Mouse (Mus musculus) forebrain, embryonic 11.5 days (tissue): ENCODE results near the gene Ergic3. TPM values are rescaled to one million over a fixed set of nuclear protein-coding genes. Genes with fewer than 3 reads are reported as not detected.

Experiments
- ATAC-seq: fragments of 200-750 bp; cut with Nextera tagmentation; replicated peaks from 2 replicates; pipeline ENCODE4 v1.8.0; 2017; ENCODE audit warnings: moderate TSS enrichment; ENCODE audit not compliant: low FRiP score
- DNase-seq: peaks from one replicate; pipeline ENCODE4 v3.0.0-alpha.2; 2017; ENCODE audit warnings: low spot score
- H3K27ac ChIP-seq: fragments of 300-500 bp; sonication (generic); 2 replicates; pipeline ENCODE4 v1.5.1; 2014; ENCODE audit warnings: low read depth, low read length
- H3K27me3 ChIP-seq: fragments of 300-500 bp; sonication (generic); 2 replicates; pipeline ENCODE4 v1.6.1; 2014; ENCODE audit warnings: mild to moderate bottlenecking, low read length, mixed read lengths; ENCODE audit not compliant: control insufficient read depth, insufficient read depth
- H3K36me3 ChIP-seq: fragments of 300-500 bp; sonication (generic); 2 replicates; pipeline ENCODE4 v1.6.1; 2014; ENCODE audit warnings: mild to moderate bottlenecking, low read length, moderate library complexity, mixed read lengths; ENCODE audit not compliant: control insufficient read depth, insufficient read depth
- H3K4me1 ChIP-seq: fragments of 300-500 bp; sonication (generic); replicated peaks from 2 replicates; pipeline ENCODE4 v1.6.1; 2014; ENCODE audit warnings: low read length, mixed read lengths; ENCODE audit not compliant: control insufficient read depth, insufficient read depth
- H3K4me2 ChIP-seq: fragments of 300-500 bp; sonication (generic); 2 replicates; pipeline ENCODE4 v1.6.1; 2014; ENCODE audit warnings: low read depth, mild to moderate bottlenecking, low read length, moderate library complexity, mixed read lengths; ENCODE audit not compliant: severe bottlenecking
- H3K4me3 ChIP-seq: fragments of 300-500 bp; sonication (generic); 2 replicates; pipeline ENCODE4 v1.5.1; 2014; ENCODE audit warnings: low read depth, low read length
- H3K9ac ChIP-seq: fragments of 300-500 bp; sonication (generic); 2 replicates; pipeline ENCODE4 v1.6.1; 2014; ENCODE audit warnings: low read length
- H3K9me3 ChIP-seq: fragments of 300-500 bp; sonication (generic); 2 replicates; pipeline ENCODE4 v1.6.1; 2016; ENCODE audit warnings: low read length, mixed read lengths; ENCODE audit not compliant: control insufficient read depth
- WGBS: fragments of 180-500 bp; shearing (Covaris S2); extraction: QIAGEN DNeasy Blood & Tissue Kit; methylation state at CpG from one replicate; pipeline ENCODE4 v1.1.7; 2014; 5-methylcytosine and 5-hydroxymethylcytosine counted together
- polyA plus RNA-seq: library from polyadenylated mRNA; unstranded; fragments of >200 nt; fragmentation: Nextera tagmentation; extraction: Ambion mirVana; gene quantifications from 2 replicates; pipeline ENCODE4 v1.2.1, GENCODE M21; 2014

Ergic3 gene
- 169 and 207 TPM in 2 replicates for polyA plus RNA-seq

DNA sequence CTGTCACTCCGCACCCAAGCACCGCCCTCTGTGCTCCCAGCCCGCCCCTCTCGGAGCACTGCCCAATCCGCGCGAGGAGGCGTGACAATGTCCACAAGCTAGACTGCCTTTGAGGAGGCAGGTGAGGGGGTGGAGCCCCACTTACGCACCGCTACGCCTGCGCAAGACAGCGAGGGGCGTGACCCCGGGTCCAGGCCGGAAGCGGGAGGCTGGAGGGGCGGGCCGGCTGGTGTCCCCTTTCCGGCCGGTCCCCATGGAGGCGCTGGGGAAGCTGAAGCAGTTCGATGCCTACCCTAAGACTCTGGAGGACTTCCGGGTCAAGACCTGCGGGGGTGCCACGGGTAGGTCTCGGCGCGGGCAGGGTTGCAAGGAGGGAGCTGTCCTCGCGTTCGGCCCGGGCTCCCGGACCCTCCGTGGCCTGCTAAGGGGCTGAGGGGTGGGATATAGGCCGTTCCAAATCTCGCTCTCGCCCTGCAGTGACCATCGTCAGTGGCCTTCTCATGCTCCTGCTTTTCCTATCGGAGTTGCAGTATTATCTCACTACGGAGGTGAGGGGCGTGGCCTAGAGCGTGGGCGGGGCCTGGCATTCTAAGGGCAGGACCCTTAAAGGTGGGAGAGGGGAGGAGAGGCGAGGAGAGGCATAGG, at the start of gene Ergic3, which contains the start of gene 6430550D23Rik:
Gene Ergic3, plus strand, starts transcription at position 158 of the 645 bp plus-strand sequence.
Gene 6430550D23Rik, minus strand, starts transcription at position 90 of the 645 bp plus-strand sequence.
- peak; percentile 99 for DNase-seq
- Histone ChIP-seq H3K36me3 (peaks cover 11% of the 10 kb centered on the region), H3K9me3 (no peaks in the 10 kb centered on the region), H3K4me1 (peaks cover 5% of the 10 kb centered on the region; the same call in 1 of the 2 replicates), H3K4me2 (peak within 1 kb of the TSS; percentile 62), H3K4me3 (peak within 1 kb of the TSS; percentile 65), H3K27ac (peak within 1 kb of the TSS; percentile 44; the same call in 1 of the 2 replicates), H3K9ac (peak within 1 kb of the TSS; percentile 67), H3K27me3 (no peaks in the 10 kb centered on the region)
- ATAC-seq, result peak; percentile 99
- under 1% methylated on average over 44 of the region's 45 CpGs for WGBS

DNA sequence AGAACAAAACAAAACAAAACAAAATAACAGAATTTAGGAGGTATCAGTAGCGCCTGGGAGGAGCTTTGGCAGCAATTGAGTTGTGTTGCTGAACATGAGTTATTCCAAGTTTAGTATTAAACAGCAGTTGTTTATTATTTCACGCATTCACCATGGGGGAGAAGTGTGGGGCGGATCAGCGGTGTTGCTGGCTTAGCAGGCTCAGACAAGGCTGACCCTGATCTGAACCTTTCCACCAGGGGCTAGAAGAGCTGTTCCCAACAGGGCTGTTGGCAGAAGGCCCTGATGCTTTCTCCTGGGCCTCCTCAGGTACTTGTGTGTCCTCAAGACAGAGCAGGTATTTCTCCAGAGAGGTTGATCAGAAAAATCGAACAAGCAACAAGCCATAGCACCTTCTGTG, 47.9 kb upstream of the Ergic3 start:
- no peaks in the 10 kb centered on the region for H3K9me3 ChIP-seq
- H3K9ac ChIP-seq, result no peak overlapping the region
- no peaks in the 10 kb centered on the region for H3K27me3 ChIP-seq
- no peak overlapping the region for H3K4me2 ChIP-seq
- H3K36me3 ChIP-seq, result peaks cover 7% of the 10 kb centered on the region; the same call in 1 of the 2 replicates
- WGBS, result 93% methylated on average over 5 of the region's 5 CpGs
- no peak overlapping the region for H3K4me3 ChIP-seq
- DNase-seq (no peak), ATAC-seq (no peak)
- H3K27ac ChIP-seq, result no peak overlapping the region
- H3K4me1 ChIP-seq, result no peaks in the 10 kb centered on the region

DNA sequence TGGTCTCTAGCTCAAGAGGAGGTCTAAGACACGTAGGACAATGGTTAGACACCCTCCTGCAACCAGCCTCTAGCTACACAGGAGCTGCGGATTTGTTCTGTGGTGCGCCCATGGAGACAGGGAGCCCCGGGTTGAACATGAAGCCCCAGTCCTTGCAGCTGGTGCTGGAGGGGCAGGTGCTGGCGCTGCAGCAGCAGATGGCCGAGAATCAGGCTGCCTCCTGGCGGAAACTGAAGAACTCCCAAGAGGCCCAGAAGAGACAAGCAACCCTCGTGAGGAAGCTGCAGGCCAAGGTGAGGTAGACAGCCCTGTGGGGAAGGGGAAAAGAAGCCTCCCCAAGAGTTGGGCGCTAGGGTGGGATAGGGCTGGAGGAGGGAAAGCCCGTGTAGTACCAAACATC, 46.0 kb upstream of the Ergic3 start:
- WGBS, result 86% methylated on average over 10 of the region's 10 CpGs
- Histone ChIP-seq H3K9me3 (no peaks in the 10 kb centered on the region), H3K4me3 (no peak overlapping the region), H3K36me3 (peaks cover 12% of the 10 kb centered on the region), H3K27me3 (no peaks in the 10 kb centered on the region), H3K9ac (no peak overlapping the region), H3K4me2 (no peak overlapping the region), H3K4me1 (no peaks in the 10 kb centered on the region), H3K27ac (no peak overlapping the region)
- no peak for DNase-seq
- ATAC-seq, result no peak

DNA sequence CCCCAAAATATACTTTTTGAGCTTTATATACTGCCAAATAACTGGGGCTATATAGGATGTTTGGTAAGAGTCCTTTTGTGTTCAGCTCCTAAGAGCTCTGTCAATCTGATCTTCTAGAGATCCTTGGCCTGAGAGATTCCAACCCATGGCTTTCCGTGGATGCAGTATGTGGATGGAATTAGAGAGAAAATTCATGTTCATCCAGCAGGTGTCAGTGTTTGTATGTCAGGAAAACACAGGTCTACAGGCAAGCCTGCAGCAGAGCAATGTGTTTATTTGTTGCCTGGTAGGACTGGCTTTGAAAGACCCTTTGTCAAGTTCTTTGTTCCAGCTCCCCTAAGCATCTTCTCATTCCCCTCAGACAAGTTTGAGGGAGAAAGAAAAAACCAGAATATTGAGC, 44.9 kb upstream of the Ergic3 start:
- no peak for DNase-seq
- H3K36me3 ChIP-seq, result peaks cover 15% of the 10 kb centered on the region
- H3K4me2 ChIP-seq, result no peak overlapping the region
- 56% methylated on average over 1 of the region's 1 CpGs for WGBS
- H3K4me1 ChIP-seq, result no peaks in the 10 kb centered on the region
- H3K9ac ChIP-seq, result no peak overlapping the region
- no peak overlapping the region for H3K27ac ChIP-seq
- no peaks in the 10 kb centered on the region for H3K9me3 ChIP-seq
- H3K4me3 ChIP-seq, result no peak overlapping the region
- ATAC-seq, result no peak
- no peaks in the 10 kb centered on the region for H3K27me3 ChIP-seq

DNA sequence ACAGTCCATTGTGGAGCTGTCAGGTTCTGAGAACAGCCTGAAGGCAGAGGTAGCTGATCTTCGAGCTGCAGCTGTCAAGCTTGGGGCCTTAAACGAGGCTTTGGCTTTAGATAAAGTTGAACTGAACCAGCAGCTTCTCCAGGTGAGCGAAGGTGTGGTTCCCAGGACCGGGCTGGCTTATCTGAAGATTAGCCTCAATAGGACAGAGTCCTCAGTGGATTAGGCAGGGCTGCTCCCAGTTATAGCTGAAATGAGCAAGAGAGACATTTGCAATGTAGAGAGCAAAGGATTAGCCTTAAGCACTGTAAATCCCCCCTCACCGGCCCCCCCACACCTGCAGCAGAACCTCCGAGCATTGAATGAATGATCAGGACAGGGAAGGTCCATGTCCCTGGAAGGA, 34.5 kb upstream of the Ergic3 start:
- whole genome bisulfite sequencing, result 83% methylated on average over 6 of the region's 6 CpGs

DNA sequence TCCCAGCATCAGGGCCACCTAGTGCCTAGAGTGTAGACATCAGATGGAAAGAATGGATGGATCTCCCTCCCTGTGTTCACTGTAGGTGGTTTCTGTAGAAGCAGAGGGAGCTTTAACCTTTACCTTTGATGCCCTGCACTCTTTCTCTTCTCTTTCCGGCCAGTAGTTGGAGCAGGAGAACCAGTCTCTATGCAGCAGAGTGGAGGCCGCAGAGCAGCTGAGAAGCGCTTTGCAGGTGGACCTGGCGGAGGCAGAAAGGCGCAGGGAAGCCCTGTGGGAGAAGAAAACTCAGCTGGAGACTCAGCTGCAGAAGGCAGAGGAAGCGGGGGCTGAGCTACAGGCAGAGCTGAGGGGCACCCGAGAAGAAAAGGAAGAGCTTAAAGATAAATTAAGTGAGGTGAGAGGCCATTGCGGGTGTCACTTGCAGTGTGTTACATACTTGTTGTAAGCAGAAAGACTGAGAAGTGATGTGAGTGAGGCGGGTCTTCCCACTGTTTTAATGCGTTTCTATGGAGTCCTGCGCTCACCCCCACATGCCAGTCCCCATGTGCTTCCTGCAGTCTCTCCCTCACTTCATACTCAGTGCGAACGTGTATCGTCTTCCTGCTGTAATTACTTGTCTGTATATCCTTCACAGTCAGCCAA, 33.6 kb upstream of the Ergic3 start:
- Histone ChIP-seq H3K9me3 (no peaks in the 10 kb centered on the region), H3K4me3 (no peak overlapping the region), H3K9ac (no peak overlapping the region), H3K36me3 (peaks cover 20% of the 10 kb centered on the region; the same call in 1 of the 2 replicates), H3K4me1 (no peaks in the 10 kb centered on the region), H3K27ac (no peak overlapping the region), H3K27me3 (no peaks in the 10 kb centered on the region), H3K4me2 (no peak overlapping the region)
- WGBS, result 79% methylated on average over 14 of the region's 14 CpGs
- ATAC-seq, result no peak
- DNase-seq, result no peak

More for the DNA sequence above, 34.5 kb upstream of the Ergic3 start:
- Histone ChIP-seq H3K9me3 (no peaks in the 10 kb centered on the region), H3K27ac (no peak overlapping the region), H3K4me1 (no peaks in the 10 kb centered on the region), H3K27me3 (no peaks in the 10 kb centered on the region), H3K4me2 (no peak overlapping the region), H3K36me3 (peaks cover 20% of the 10 kb centered on the region; the same call in 1 of the 2 replicates), H3K9ac (no peak overlapping the region), H3K4me3 (no peak overlapping the region)
- ATAC-seq (no peak), DNase-seq (no peak)

DNA sequence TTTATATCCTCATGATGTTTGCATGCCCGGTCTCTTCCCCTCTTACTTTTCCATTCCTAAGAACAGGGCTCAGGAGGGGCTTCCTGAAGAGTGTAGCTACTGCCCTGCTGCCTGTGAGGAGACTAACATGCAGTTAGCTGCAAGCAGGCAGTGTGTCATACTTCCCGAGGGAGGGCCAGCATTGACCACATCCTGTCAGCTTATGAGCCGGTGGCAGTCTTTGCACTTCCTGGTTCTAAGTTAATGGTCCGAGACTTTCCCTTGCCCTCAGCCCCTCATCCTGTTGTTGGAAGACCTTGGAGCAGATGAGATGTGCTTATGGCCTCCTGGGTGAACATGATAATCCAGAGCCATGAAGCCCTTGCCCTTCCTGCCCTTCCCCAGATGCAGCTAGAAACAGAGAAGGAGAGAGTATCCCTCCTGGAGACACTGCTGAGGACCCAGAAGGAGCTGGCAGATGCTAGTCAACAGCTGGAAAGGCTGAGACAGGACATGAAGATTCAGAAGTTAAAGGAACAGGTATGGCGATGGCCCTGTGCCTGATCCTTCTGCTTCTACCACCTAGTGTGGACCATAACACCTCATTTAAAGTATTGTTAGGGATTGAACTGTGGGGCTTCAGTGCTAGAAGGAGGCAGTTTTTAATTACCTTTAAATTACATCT, 28.4 kb upstream of the Ergic3 start:
- H3K9ac ChIP-seq, result no peak overlapping the region
- H3K36me3 ChIP-seq, result peaks cover 29% of the 10 kb centered on the region
- no peaks in the 10 kb centered on the region for H3K27me3 ChIP-seq
- H3K27ac ChIP-seq, result no peak overlapping the region
- no peaks in the 10 kb centered on the region for H3K4me1 ChIP-seq
- no peaks in the 10 kb centered on the region for H3K9me3 ChIP-seq
- no peak overlapping the region for H3K4me3 ChIP-seq
- 92% methylated on average over 5 of the region's 5 CpGs for WGBS
- H3K4me2 ChIP-seq, result no peak overlapping the region
- ATAC-seq (no peak), DNase-seq (no peak)

DNA sequence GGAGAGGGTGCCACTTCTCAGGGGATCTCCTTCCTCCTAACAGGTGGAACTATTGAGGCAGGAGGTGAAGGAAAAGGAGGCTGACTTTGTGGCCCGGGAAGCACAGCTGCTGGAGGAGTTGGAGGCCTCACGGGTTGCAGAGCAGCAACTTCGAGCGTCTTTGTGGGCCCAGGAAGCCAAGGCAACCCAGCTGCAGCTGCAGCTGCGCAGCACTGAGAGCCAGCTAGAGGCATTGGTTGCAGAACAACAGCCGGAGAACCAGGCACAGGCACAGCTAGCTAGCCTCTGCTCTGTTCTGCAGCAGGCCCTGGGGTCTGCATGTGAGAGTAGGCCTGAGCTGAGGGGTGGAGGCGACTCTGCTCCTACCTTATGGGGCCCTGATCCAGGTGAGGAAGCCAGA, 22.1 kb upstream of the Ergic3 start:
- no peaks in the 10 kb centered on the region for H3K9me3 ChIP-seq
- ATAC-seq (no peak), DNase-seq (no peak)
- no peak overlapping the region for H3K4me3 ChIP-seq
- peaks cover 26% of the 10 kb centered on the region for H3K36me3 ChIP-seq
- H3K27ac ChIP-seq, result no peak overlapping the region
- 96% methylated on average over 7 of the region's 7 CpGs for WGBS
- no peak overlapping the region for H3K9ac ChIP-seq
- H3K4me2 ChIP-seq, result no peak overlapping the region
- H3K27me3 ChIP-seq, result no peaks in the 10 kb centered on the region
- no peaks in the 10 kb centered on the region for H3K4me1 ChIP-seq
